Mouse (Mus musculus): ENCODE measurements at regions not wholly inside any gene's neighbourhood (a gene's known extent, or its start where the extent isn't known, plus 50 kb on each side); places are given as distances from the start of the nearest gene placed in this dataset.

GRCm38 (mm10) chr8:109363185-109363845 lies 130.5 kb upstream of the Pmfbp1 start:
- 93% methylated on average over 15 of the region's 15 CpGs for WGBS
- no peaks in the 10 kb centered on the region for H3K9me3 ChIP-seq (ENCODE audit: control insufficient read depth, low read length)
- no peak overlapping the region for H3K27ac ChIP-seq (replicated peaks; ENCODE audit: low read depth, low read length)
- H3K36me3 ChIP-seq (ENCODE audit: control insufficient read depth, insufficient read depth, low read length), result no peaks in the 10 kb centered on the region
- TF ChIP-seq POLR2A (IDR thresholded peaks at IDR 0.05; ENCODE audit: borderline replicate concordance, extremely low read depth, insufficient read depth, insufficient read length), result no peak
- H3K4me2 ChIP-seq (replicated peaks; ENCODE audit: low read depth, low read length, severe bottlenecking), result no peak overlapping the region
- peaks cover 9% of the 10 kb centered on the region; the same call in 1 of the 2 replicates for H3K4me1 ChIP-seq (ENCODE audit: control insufficient read depth, insufficient read depth, low read length)
- no peak overlapping the region for H3K4me3 ChIP-seq (replicated peaks; ENCODE audit: low read length)
- no peaks in the 10 kb centered on the region for H3K27me3 ChIP-seq (ENCODE audit: control insufficient read depth, insufficient read depth, low read length)
- no peak overlapping the region for H3K9ac ChIP-seq (ENCODE audit: low read depth, low read length, severe bottlenecking)
- DNase-seq (ENCODE audit: low spot score), result no peak
- no peak for ATAC-seq (ENCODE audit: low FRiP score, low read depth)

GRCm38 (mm10) chr8:109373977-109374376 lies 119.8 kb upstream of the Pmfbp1 start:
- ATAC-seq (ENCODE audit: low FRiP score, low read depth) (no peak), DNase-seq (ENCODE audit: low spot score) (no peak)
- TF ChIP-seq POLR2A (IDR thresholded peaks at IDR 0.05; ENCODE audit: borderline replicate concordance, extremely low read depth, insufficient read depth, insufficient read length), result no peak
- H3K9ac ChIP-seq (ENCODE audit: low read depth, low read length, severe bottlenecking), result no peak overlapping the region
- no peak overlapping the region for H3K27ac ChIP-seq (replicated peaks; ENCODE audit: low read depth, low read length)
- H3K27me3 ChIP-seq (ENCODE audit: control insufficient read depth, insufficient read depth, low read length), result no peaks in the 10 kb centered on the region
- H3K9me3 ChIP-seq (ENCODE audit: control insufficient read depth, low read length), result no peaks in the 10 kb centered on the region
- H3K4me2 ChIP-seq (replicated peaks; ENCODE audit: low read depth, low read length, severe bottlenecking), result no peak overlapping the region
- H3K4me3 ChIP-seq (replicated peaks; ENCODE audit: low read length), result no peak overlapping the region
- H3K36me3 ChIP-seq (ENCODE audit: control insufficient read depth, insufficient read depth, low read length), result no peaks in the 10 kb centered on the region
- no peaks in the 10 kb centered on the region for H3K4me1 ChIP-seq (ENCODE audit: control insufficient read depth, insufficient read depth, low read length)
- 79% methylated on average over 2 of the region's 2 CpGs for WGBS

GRCm38 (mm10) chr8:109384881-109385280 lies 108.9 kb upstream of the Pmfbp1 start:
- Histone ChIP-seq H3K9ac (ENCODE audit: low read depth, low read length, severe bottlenecking) (no peak overlapping the region), H3K36me3 (ENCODE audit: control insufficient read depth, insufficient read depth, low read length) (no peaks in the 10 kb centered on the region), H3K9me3 (ENCODE audit: control insufficient read depth, low read length) (no peaks in the 10 kb centered on the region), H3K4me3 (replicated peaks; ENCODE audit: low read length) (no peak overlapping the region), H3K4me2 (replicated peaks; ENCODE audit: low read depth, low read length, severe bottlenecking) (no peak overlapping the region), H3K27me3 (ENCODE audit: control insufficient read depth, insufficient read depth, low read length) (no peaks in the 10 kb centered on the region), H3K27ac (replicated peaks; ENCODE audit: low read depth, low read length) (no peak overlapping the region), H3K4me1 (ENCODE audit: control insufficient read depth, insufficient read depth, low read length) (no peaks in the 10 kb centered on the region)
- ATAC-seq (ENCODE audit: low FRiP score, low read depth) (no peak), DNase-seq (ENCODE audit: low spot score) (no peak)
- TF ChIP-seq POLR2A (IDR thresholded peaks at IDR 0.05; ENCODE audit: borderline replicate concordance, extremely low read depth, insufficient read depth, insufficient read length), result no peak
- 93% methylated on average over 3 of the region's 3 CpGs for WGBS

GRCm38 (mm10) chr8:109395133-109395855 lies 98.5 kb upstream of the Pmfbp1 start:
- no peak for TF ChIP-seq POLR2A (IDR thresholded peaks at IDR 0.05; ENCODE audit: borderline replicate concordance, extremely low read depth, insufficient read depth, insufficient read length)
- no peaks in the 10 kb centered on the region for H3K36me3 ChIP-seq (ENCODE audit: control insufficient read depth, insufficient read depth, low read length)
- H3K9ac ChIP-seq (ENCODE audit: low read depth, low read length, severe bottlenecking), result no peak overlapping the region
- H3K9me3 ChIP-seq (ENCODE audit: control insufficient read depth, low read length), result no peaks in the 10 kb centered on the region
- ATAC-seq (ENCODE audit: low FRiP score, low read depth), result no peak
- DNase-seq (ENCODE audit: low spot score), result no peak
- no peak overlapping the region for H3K4me3 ChIP-seq (replicated peaks; ENCODE audit: low read length)
- no peak overlapping the region for H3K27ac ChIP-seq (replicated peaks; ENCODE audit: low read depth, low read length)
- no peak overlapping the region for H3K4me2 ChIP-seq (replicated peaks; ENCODE audit: low read depth, low read length, severe bottlenecking)
- H3K27me3 ChIP-seq (ENCODE audit: control insufficient read depth, insufficient read depth, low read length), result no peaks in the 10 kb centered on the region
- 73% methylated on average over 6 of the region's 6 CpGs for WGBS
- H3K4me1 ChIP-seq (ENCODE audit: control insufficient read depth, insufficient read depth, low read length), result no peaks in the 10 kb centered on the region

- H3K36me3 ChIP-seq (ENCODE audit: control insufficient read depth, insufficient read depth, low read length), result no peaks in the 10 kb centered on the region
- H3K27ac ChIP-seq (replicated peaks; ENCODE audit: low read depth, low read length), result no peak overlapping the region
- no peak overlapping the region for H3K4me3 ChIP-seq (replicated peaks; ENCODE audit: low read length)
- WGBS, result 53% methylated on average over 11 of the region's 11 CpGs
- DNase-seq (ENCODE audit: low spot score), result no peak
- H3K9me3 ChIP-seq (ENCODE audit: control insufficient read depth, low read length), result no peaks in the 10 kb centered on the region; the same call in 1 of the 2 replicates
- no peak overlapping the region for H3K4me2 ChIP-seq (replicated peaks; ENCODE audit: low read depth, low read length, severe bottlenecking)
- ATAC-seq (ENCODE audit: low FRiP score, low read depth), result no peak
- no peaks in the 10 kb centered on the region for H3K4me1 ChIP-seq (ENCODE audit: control insufficient read depth, insufficient read depth, low read length)
- no peaks in the 10 kb centered on the region for H3K27me3 ChIP-seq (ENCODE audit: control insufficient read depth, insufficient read depth, low read length)
- H3K9ac ChIP-seq (ENCODE audit: low read depth, low read length, severe bottlenecking), result no peak overlapping the region
- no peak for TF ChIP-seq POLR2A (IDR thresholded peaks at IDR 0.05; ENCODE audit: borderline replicate concordance, extremely low read depth, insufficient read depth, insufficient read length)
These were observed 94.2 kb upstream of the Pmfbp1 start for GRCm38 (mm10) chr8:109399616-109400015.
